Mouse (Mus musculus): ENCODE measurements around the gene Mlf1.

DNA sequence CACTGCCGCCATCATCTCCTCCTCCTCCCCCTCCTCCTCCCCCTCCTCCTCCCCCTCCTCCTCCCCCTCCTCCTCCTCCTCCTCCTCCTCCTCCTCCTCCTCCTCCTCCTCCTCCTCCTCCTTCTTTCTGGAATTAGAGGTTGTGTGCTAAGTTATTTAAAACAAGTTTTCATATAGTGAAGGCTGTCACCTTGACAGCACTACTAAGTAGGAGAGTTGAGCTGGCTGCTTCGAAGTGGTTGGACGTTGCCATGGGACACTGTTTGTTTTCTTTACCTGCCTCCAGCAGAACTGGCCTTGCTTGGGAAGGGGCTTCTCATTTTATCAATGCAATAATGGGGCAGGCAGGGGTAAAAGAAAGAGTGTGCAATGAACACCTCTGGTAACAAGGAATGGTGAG lies 1.2 kb downstream of the Mlf1 start, which contains the start of gene Gm17402:
- TF ChIP-seq CTCF (IDR thresholded peaks at IDR 0.05; ENCODE audit: insufficient read depth, low read length) (no peak), POLR2A (IDR thresholded peaks at IDR 0.05; ENCODE audit: borderline replicate concordance, extremely low read depth, low read depth, low read length) (no peak)

Data from lung, adult 2 months (tissue).